26 mouse cellular contexts compared by ENCODE assay signal in genomic region chr10:107363049-107363816, GRCm38 (mm10).
DNase-seq lines count a peak whose midpoint lies in the region; ATAC-seq and TF ChIP-seq lines count a peak whose summit lies in the region.
"Had no signal": no experiment of that assay in that cellular context is flagged by ENCODE, and none has a peak within 500 bp of the region (broad histone marks: within the 10 kb centered on the region; RNA-seq: fewer than 3 reads in every experiment).

No protein-coding gene starts in this region.

- 68% methylated on average over 16 of the region's 16 CpGs for WGBS in lung, embryonic 16.5 days
- WGBS in small intestine, adult 2 months: 32% methylated on average over 16 of the region's 16 CpGs
- 83% methylated on average over 16 of the region's 16 CpGs for WGBS in liver, embryonic 11.5 days

- no peak overlapping the region for H3K4me2 ChIP-seq in lung, embryonic 16.5 days (ENCODE audit: low read depth, low read length)
- H3K4me2 ChIP-seq in liver, embryonic 11.5 days: no peak overlapping the region
- H3K4me2 ChIP-seq: embryonic facial prominence, embryonic 15.5 days; forebrain, embryonic 12.5 days; heart, embryonic 15.5 days; limb, embryonic 12.5 days had no signal

- ATAC-seq in lung, embryonic 16.5 days (ENCODE audit: low read depth): peak; percentile 59; the same call in 1 of the 2 replicates
- no peak for ATAC-seq in liver, embryonic 11.5 days (replicated peaks; ENCODE audit: low FRiP score)
- ATAC-seq: CD4-positive, CD25-positive, alpha-beta regulatory T cell, adult 4 months; forebrain, postnatal 0 days; hindbrain, embryonic 16.5 days; midbrain, embryonic 16.5 days had no signal

- no peak overlapping the region for H3K4me3 ChIP-seq in lung, embryonic 16.5 days (ENCODE audit: low read length)
- no peak overlapping the region for H3K4me3 ChIP-seq in small intestine, adult 2 months (ENCODE audit: low read depth, low read length)
- H3K4me3 ChIP-seq in liver, embryonic 11.5 days (ENCODE audit: low read depth, low read length): no peak overlapping the region
- H3K4me3 ChIP-seq: embryonic facial prominence, embryonic 10.5 days; embryonic facial prominence, embryonic 15.5 days; forebrain, embryonic 12.5 days; heart, embryonic 10.5 days; heart, embryonic 15.5 days; layer of hippocampus, adult 2 months; left cerebral cortex, adult 2 months; limb, embryonic 12.5 days had no signal

- H3K4me1 ChIP-seq in lung, embryonic 16.5 days (replicated peaks; ENCODE audit: control insufficient read depth, insufficient read depth, low read length): no peaks in the 10 kb centered on the region; the same call in 1 of the 2 replicates
- H3K4me1 ChIP-seq in small intestine, adult 2 months (ENCODE audit: control insufficient read depth, insufficient read depth, insufficient read length, low read length): peaks cover 8% of the 10 kb centered on the region; the same call in 1 of the 2 replicates
- no peaks in the 10 kb centered on the region for H3K4me1 ChIP-seq in liver, embryonic 11.5 days (replicated peaks; ENCODE audit: control insufficient read depth, insufficient read depth, low read length)
- H3K4me1 ChIP-seq: embryonic facial prominence, embryonic 10.5 days; embryonic facial prominence, embryonic 15.5 days; forebrain, embryonic 12.5 days; heart, embryonic 10.5 days; heart, embryonic 15.5 days; limb, embryonic 12.5 days had no signal

- no peaks in the 10 kb centered on the region for H3K36me3 ChIP-seq in lung, embryonic 16.5 days (ENCODE audit: control insufficient read depth, insufficient read depth, low read length)
- H3K36me3 ChIP-seq in small intestine, adult 2 months (ENCODE audit: control insufficient read depth, insufficient read depth, low read length): no peaks in the 10 kb centered on the region
- no peaks in the 10 kb centered on the region for H3K36me3 ChIP-seq in liver, embryonic 11.5 days (ENCODE audit: control insufficient read depth, insufficient read depth, low read length)
- H3K36me3 ChIP-seq: embryonic facial prominence, embryonic 10.5 days; embryonic facial prominence, embryonic 15.5 days; forebrain, embryonic 12.5 days; heart, embryonic 10.5 days; heart, embryonic 15.5 days; limb, embryonic 12.5 days had no signal

- no peak overlapping the region for H3K9ac ChIP-seq in lung, embryonic 16.5 days (ENCODE audit: low read length)
- H3K9ac ChIP-seq in liver, embryonic 11.5 days (ENCODE audit: low read depth, low read length): no peak overlapping the region
- H3K9ac ChIP-seq: embryonic facial prominence, embryonic 15.5 days; forebrain, embryonic 12.5 days; forebrain, postnatal 0 days; heart, embryonic 15.5 days; limb, embryonic 12.5 days had no signal

- no peak for TF ChIP-seq CTCF in small intestine, adult 2 months (IDR thresholded peaks at IDR 0.05; ENCODE audit: extremely low read depth, insufficient read length, insufficient replicate concordance, low read depth, low read length)

- H3K27me3 ChIP-seq in lung, embryonic 16.5 days (ENCODE audit: control insufficient read depth, insufficient read depth, low read depth, low read length): no peaks in the 10 kb centered on the region
- H3K27me3 ChIP-seq in small intestine, adult 2 months (ENCODE audit: control insufficient read depth, insufficient read depth, low read length): no peaks in the 10 kb centered on the region
- H3K27me3 ChIP-seq in liver, embryonic 11.5 days (replicated peaks; ENCODE audit: control insufficient read depth, insufficient read depth, low read length): no peaks in the 10 kb centered on the region
- H3K27me3 ChIP-seq: embryonic facial prominence, embryonic 15.5 days; forebrain, embryonic 12.5 days; heart, embryonic 15.5 days; limb, embryonic 12.5 days had no signal

- no peak overlapping the region for H3K27ac ChIP-seq in lung, embryonic 16.5 days (ENCODE audit: low read length)
- H3K27ac ChIP-seq in small intestine, adult 2 months (ENCODE audit: insufficient read depth, low read depth, low read length): peak overlapping the region; percentile 55
- no peak overlapping the region for H3K27ac ChIP-seq in liver, embryonic 11.5 days (ENCODE audit: low read depth, low read length)
- H3K27ac ChIP-seq: embryonic facial prominence, embryonic 10.5 days; embryonic facial prominence, embryonic 15.5 days; forebrain, embryonic 12.5 days; heart, embryonic 10.5 days; heart, embryonic 15.5 days; layer of hippocampus, adult 2 months; left cerebral cortex, adult 2 months; limb, embryonic 12.5 days; macrophage had no signal

- DNase-seq in lung, postnatal 10 days: no peak
- peak; percentile 7 for DNase-seq in urinary bladder, postnatal 25 days (ENCODE audit: low spot score)
- no peak for DNase-seq in urinary bladder, postnatal 4 days (ENCODE audit: low spot score in 2 of 2)
- no peak for DNase-seq in ovary, postnatal 10 days (ENCODE audit: low spot score)
- no peak for DNase-seq in liver, embryonic 11.5 days (ENCODE audit: low spot score)
- DNase-seq: adrenal gland, postnatal 14 days; cerebellum, adult 11 months; forebrain, postnatal 0 days; gastrocnemius, postnatal 14 days; kidney, adult 11 months; kidney, postnatal 14 days; thymus, postnatal 4 days had no signal

- TF ChIP-seq POLR2A in small intestine, adult 2 months (IDR thresholded peaks at IDR 0.05; ENCODE audit: low read depth, low read length): no peak

- no peaks in the 10 kb centered on the region for H3K9me3 ChIP-seq in lung, embryonic 16.5 days (ENCODE audit: control insufficient read depth, low read length)
- no peaks in the 10 kb centered on the region for H3K9me3 ChIP-seq in liver, embryonic 11.5 days (ENCODE audit: control insufficient read depth, low read length)
- H3K9me3 ChIP-seq: embryonic facial prominence, embryonic 10.5 days; embryonic facial prominence, embryonic 15.5 days; forebrain, embryonic 12.5 days; heart, embryonic 10.5 days; heart, embryonic 15.5 days; limb, embryonic 12.5 days had no signal
